Mouse (Mus musculus): ENCODE measurements at regions not wholly inside any gene's neighbourhood (a gene's known extent, or its start where the extent isn't known, plus 50 kb on each side); places are given as distances from the start of the nearest gene placed in this dataset.

GRCm38 (mm10) chr14:71315228-71315627, 715.6 kb upstream of the Fam160b2 start:
- TF ChIP-seq CTCF (IDR thresholded peaks at IDR 0.05; ENCODE audit: low read depth, low read length), result no peak
- no peak for TF ChIP-seq POLR2A (IDR thresholded peaks at IDR 0.05; ENCODE audit: extremely low read depth, insufficient read depth, low read length)
